Mouse (Mus musculus) spleen, adult 12 weeks (tissue): ENCODE measurements around the gene Kdm5a.

ENCODE experiments used
- DNase-seq: peaks from one replicate; pipeline ENCODE4 v3.0.0; 2022; ENCODE audit warnings: low spot score

Kdm5a gene

DNA sequence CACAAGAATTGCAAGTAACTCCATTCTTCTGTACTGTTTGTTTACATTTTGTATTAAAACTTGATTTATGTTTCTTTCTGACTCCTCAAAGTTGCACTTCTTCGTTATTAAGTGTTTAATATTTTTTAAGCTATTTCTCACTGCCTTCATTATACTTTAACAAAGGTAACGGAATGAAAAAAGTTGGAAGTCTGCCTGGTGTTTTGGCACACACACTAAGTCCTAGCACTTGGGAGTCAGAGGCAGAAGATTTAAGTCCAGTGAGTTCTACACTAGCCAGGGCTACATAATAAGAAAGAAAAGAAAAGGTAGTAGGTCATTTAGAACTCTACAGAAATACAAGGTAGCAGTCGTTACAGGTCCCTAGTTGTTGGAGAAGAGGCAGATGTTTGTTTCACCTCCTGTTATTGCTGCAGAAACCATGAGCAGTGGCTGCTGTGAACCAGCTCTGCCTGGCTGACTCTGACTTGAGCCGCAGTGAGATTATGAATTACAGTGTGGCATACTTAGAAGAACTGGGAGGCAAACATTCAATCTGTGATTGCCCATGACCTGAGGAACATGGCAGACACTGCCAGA, 78.3 kb downstream of the Kdm5a start:
- no peak for DNase-seq

- no peak for DNase-seq
Observed at GRCm38 (mm10) chr6:120443363-120444355, 79.7 kb downstream of the Kdm5a start.

DNA sequence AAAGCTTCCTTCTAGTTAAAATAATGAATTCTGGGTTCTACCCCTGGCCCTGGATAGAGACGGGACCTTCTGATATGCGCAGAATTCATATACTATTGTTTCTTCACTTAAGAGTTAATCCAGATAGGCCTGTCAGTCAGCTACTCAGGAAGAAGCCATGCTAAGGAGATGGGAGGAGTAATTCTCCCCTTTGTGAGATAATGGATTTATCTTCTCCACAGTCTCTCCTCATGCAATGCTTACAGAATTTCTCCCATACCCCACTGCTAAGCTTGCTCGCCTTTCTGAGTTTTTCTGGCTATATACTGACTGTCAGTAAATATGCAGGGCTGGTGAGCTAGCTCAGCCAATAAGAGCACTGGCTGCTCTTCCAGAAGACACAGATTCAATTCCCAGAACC, 86.3 kb downstream of the Kdm5a start:
- DNase-seq = no peak

- no peak for DNase-seq
Observed at GRCm38 (mm10) chr6:120452384-120453102, 88.6 kb downstream of the Kdm5a start.

- no peak for DNase-seq
Observed at GRCm38 (mm10) chr6:120453103-120453445, 89.2 kb downstream of the Kdm5a start.

DNA sequence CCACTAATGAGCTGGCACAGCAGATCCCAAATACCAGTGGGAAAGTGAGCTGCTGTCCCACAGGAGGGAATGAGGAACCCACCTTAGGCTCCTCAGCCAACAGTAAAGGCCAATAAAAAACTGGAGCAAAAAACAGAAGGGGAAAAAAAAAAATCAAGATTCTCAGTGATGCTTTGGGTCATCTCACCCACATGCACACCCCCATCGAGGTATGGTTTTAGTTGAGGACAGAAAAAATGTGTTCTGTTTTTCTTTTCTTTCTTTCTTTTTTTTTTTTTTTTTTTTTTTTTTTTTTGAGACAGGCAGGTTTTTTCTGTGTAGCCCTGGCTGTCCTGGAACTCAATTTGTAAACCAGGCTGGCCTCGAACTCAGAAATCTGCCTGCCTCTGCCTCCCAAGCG, 89.6 kb downstream of the Kdm5a start:
- no peak for DNase-seq

GRCm38 (mm10) chr6:120454627-120455077, 90.7 kb downstream of the Kdm5a start:
- no peak for DNase-seq

- DNase-seq = no peak
Observed at GRCm38 (mm10) chr6:120457074-120457473, 93.2 kb downstream of the Kdm5a start.

DNA sequence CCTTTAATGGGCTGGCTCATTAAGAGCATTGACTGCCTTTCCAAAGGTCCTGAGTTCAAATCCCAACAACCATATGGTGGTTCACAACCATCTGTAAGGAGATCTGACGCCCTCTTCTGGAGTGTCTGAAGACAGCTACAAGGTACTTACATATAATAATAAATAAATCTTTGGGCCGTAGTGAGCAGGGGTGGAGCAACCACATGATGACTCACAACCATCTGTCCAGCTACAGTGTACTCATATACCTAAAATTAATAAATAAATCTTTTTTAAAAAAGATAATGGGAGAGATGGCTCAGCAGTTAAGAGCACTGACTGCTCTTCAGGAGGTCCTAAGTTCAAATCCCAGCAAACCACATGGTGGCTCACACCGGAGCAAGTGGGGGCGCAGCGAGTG, 93.8 kb downstream of the Kdm5a start:
- DNase-seq = no peak

- no peak for DNase-seq
Observed at GRCm38 (mm10) chr6:120461217-120461616, 97.3 kb downstream of the Kdm5a start.

DNA sequence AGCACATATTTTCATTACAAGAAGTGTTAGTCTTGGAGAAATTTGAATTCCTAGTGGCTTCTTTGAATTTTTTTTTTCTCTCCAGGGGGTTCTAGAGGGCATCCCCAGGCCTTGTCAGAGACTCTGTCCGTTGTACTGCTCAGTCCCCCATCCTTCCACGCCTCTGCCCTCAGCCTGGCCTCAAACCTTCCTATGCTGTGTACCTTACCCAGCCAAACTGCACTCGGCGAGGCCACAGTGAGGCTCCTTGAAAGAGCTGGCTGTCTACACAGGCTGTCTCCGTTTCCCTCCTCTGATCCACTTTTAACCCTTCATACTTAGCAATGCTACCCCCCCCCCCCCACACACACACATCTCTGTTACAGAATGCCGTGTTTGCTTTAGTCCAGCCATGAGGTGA, 98.3 kb downstream of the Kdm5a start:
- DNase-seq = no peak

GRCm38 (mm10) chr6:120463086-120463871, 99.4 kb downstream of the Kdm5a start, which contains the start of gene Il17ra:
Il17ra (plus strand) TSS chr6:120463247.
- DNase-seq = peak; percentile 84

GRCm38 (mm10) chr6:120463884-120464283, 100.0 kb downstream of the Kdm5a start:
- DNase-seq = no peak

DNA sequence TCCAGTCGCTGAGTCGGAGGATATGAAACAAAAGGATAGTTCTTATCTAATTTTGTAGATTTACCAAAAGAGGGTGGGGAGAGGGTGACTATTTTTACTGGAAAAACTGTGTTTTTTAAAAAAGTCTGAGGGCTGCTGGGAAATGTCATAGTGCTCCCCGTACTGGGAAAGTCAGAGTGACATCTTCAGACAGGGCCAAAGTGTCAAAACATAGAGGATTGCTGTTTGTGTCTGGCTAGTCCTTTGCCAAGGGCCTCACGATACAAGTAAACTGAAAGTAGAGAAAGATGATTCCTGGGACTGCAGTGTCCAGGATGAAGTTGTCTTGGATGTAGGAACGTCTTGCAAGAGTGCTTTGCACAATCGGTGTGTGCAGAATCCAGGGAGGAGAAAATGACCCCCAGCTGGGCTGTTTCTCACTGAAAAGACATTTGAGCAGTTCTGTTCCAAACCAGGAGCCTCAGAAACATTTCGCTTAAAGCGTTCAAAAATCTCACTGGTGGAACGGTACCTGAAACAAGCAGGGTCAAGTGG, 100.5 kb downstream of the Kdm5a start:
- no peak for DNase-seq

DNA sequence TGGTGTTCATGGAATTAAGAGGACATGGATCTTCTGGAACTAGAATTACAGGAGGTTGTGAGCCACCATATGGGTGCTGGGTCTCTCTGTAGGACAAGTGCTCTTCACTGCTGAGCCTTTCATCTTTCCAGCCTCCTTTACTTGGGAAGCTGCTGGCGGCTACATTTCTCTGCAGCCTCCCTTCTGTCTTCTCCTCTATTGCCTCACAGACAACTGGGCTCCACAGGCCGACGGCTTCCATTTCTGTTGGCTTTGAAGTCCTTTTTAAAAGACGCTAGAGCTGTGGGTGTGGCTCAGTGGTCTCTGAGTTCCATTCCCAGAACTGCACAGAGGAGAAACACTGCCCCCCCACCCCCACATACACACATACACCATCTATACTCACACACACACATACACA, 101.5 kb downstream of the Kdm5a start:
- DNase-seq = no peak

DNA sequence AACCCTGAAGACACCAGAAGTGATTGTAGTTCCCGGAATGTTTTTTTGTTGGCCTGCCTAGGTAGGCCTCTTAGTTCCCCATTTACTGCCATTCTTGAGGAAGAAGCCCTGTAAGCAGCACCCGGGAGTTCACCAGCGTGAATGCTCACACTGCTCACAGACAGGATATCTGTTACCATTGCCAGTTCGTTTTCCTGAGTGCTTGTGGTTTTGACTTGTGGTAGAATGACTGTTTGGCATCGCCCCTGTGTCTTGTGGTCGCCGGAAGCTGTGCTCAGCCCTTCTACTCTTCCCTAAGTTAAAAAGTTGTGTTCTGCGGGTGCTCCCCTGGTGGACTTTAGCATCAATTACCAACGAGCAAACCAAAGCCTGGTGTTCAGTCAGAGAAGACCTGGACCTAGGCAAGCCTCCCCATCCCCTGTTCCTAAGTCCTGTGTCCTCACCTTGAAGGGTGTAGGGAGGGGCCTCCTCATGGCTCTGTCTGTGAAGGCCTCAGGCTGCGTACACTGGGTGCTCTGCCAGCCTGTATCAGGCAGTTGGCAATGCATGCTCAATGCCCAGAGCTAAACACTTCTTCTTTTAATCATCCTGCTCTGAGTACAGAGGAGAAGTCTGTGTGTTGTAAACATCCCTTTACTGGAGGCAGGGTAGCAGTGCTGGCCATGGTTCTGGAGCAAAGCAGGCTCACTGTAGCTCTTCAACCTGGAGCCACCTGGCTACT, 102.8 kb downstream of the Kdm5a start:
- no peak for DNase-seq

DNA sequence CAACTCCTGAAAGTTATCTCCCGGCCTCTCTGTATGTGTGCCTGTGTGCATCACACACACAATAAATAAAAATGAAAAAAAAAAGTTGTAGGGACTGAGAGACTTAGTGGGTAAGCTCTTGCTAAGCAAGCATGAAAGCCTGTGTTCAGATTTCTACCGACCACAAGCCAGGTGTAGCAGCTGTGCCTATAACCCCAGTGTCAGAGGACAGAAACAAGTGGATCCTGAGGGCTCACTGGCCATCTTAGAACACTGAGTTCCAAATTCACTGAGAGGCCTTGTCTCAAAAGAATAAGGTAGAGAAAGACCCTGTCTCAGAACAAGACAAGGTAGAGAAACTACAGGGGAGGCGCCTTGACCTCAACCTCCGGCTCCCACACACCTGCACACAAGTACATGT, 104.3 kb downstream of the Kdm5a start:
- no peak for DNase-seq

GRCm38 (mm10) chr6:120469268-120469667, 105.3 kb downstream of the Kdm5a start:
- DNase-seq = no peak

DNA sequence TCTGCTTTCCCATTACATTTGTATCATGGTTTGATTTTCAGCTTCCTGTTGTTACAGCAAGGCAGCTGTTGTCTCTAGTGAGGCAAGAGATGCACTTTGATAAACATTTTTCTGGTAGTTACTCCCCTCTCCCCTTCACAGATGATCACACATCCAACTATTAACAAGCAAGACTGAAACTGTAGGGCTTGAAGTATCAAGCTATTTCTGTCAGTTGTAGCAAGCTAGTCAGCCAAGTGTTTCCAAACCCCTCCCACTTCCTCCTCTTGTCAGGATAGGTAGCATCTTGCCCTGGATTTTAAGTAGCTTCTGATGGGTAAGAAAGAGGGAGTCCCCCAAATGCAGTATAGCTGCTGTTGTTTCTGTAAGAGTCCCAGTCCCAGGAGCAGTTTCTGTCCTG, 105.8 kb downstream of the Kdm5a start:
- DNase-seq = no peak

DNA sequence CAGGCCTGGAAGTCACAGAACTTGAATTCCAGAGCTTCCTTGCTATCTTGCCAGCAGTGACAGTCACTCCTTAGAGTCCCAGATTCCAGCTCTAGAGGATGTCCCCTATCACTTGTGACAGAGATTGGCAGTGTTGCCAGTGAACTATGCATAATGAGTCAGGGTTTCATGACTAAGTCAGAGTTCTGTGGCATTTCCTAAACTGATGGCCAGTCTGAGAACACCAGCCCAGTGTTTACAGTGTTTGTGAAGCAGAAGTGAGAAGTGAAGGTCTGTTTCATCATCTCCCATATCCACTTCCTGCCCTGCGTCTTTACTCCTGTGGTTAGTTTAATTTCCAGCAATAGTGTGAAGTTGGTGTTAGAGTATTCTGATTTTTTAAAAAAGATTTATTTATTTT, 106.7 kb downstream of the Kdm5a start:
- no peak for DNase-seq

GRCm38 (mm10) chr6:120471991-120472441, 108.1 kb downstream of the Kdm5a start:
- no peak for DNase-seq
